Mouse (Mus musculus): ENCODE results near the gene Itga11. TPM values are rescaled to one million over a fixed set of nuclear protein-coding genes. Genes with fewer than 3 reads are reported as not detected.
A peak's percentile ranks its signal among the peaks of the same experiment; 100 is the strongest.

The Itga11 gene
- total and polyA plus RNA-seq, 2 experiments = 0.09 TPM

GRCm38 (mm10) chr9:62767464-62767863, 89.8 kb downstream of the Itga11 start:
- no peak for DNase-seq (ENCODE audit: extremely low read depth, low read depth, low spot score)
- Histone ChIP-seq H3K27me3 (ENCODE audit: control insufficient read depth, insufficient read depth, low read length) (no peaks in the 10 kb centered on the region), H3K79me2 (ENCODE audit: control insufficient read depth, insufficient read depth, low read length) (no peaks in the 10 kb centered on the region), H3K4me1 (ENCODE audit: control insufficient read depth, insufficient read depth, low read length) (no peaks in the 10 kb centered on the region), H3K36me3 (ENCODE audit: control insufficient read depth, insufficient read depth, low read length) (no peaks in the 10 kb centered on the region), H3K4me3 (ENCODE audit: insufficient read depth, low read depth, low read length) (no peak overlapping the region), H3K9ac (ENCODE audit: low read depth, low read length) (no peak overlapping the region), H3K27ac (replicated peaks; ENCODE audit: insufficient read depth, low read depth, low read length) (no peak overlapping the region)
- 75% methylated on average over 17 of the region's 17 CpGs for WGBS
- TF ChIP-seq POLR2A (IDR thresholded peaks at IDR 0.05; ENCODE audit: extremely low read depth, insufficient read depth, low read length) (no peak), CTCF (IDR thresholded peaks at IDR 0.05; ENCODE audit: low read depth, low read length) (no peak)

DNA sequence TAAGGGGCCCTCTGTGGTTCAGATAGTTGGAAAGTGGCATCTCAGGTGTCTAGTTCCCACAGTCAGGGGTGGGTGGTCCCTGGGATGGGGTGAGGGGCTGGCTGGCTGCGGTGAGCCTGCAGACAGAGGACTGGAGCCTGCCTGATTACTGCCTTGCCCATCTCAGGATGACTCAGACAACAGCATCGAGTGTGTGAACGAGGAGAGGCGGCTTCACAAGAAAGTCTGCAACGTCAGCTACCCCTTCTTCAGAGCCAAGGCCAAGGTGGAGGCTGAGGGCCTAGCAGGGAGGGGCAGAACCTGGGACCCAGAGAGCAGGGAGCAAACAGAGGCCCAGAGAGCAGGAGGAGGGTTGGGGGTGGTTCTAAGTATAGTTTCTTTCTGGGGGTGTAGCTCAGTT, 90.7 kb downstream of the Itga11 start:
- Histone ChIP-seq H3K9ac (ENCODE audit: low read depth, low read length) (no peak overlapping the region), H3K36me3 (ENCODE audit: control insufficient read depth, insufficient read depth, low read length) (no peaks in the 10 kb centered on the region), H3K27ac (replicated peaks; ENCODE audit: insufficient read depth, low read depth, low read length) (no peak overlapping the region), H3K27me3 (ENCODE audit: control insufficient read depth, insufficient read depth, low read length) (no peaks in the 10 kb centered on the region), H3K4me1 (ENCODE audit: control insufficient read depth, insufficient read depth, low read length) (no peaks in the 10 kb centered on the region), H3K4me3 (ENCODE audit: insufficient read depth, low read depth, low read length) (no peak overlapping the region), H3K79me2 (ENCODE audit: control insufficient read depth, insufficient read depth, low read length) (no peaks in the 10 kb centered on the region)
- 96% methylated on average over 5 of the region's 5 CpGs for WGBS
- no peak for DNase-seq (ENCODE audit: extremely low read depth, low read depth, low spot score)
- no peak for TF ChIP-seq POLR2A (IDR thresholded peaks at IDR 0.05; ENCODE audit: extremely low read depth, insufficient read depth, low read length)
- TF ChIP-seq CTCF (IDR thresholded peaks at IDR 0.05; ENCODE audit: low read depth, low read length) = no peak

DNA sequence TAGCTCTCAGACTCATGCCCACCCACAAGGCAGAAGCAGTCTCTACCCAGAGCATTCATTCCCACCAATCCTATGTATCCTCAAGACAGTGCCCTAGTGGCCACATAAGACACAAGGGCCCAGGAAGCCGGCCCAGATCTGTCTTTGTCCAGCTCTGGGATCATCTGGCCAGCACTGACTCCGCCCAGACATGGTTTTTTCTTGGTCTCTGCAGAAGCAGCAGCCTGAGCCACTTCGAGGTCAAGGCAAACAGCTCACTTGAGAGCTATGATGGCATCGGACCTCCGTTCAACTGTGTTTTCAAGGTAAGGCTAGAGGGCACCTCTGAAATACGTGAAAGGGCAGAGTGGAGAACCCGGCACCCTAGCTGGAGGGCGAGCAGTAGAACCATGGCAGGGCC, 95.1 kb downstream of the Itga11 start:
- Histone ChIP-seq H3K9ac (ENCODE audit: low read depth, low read length) (no peak overlapping the region), H3K27me3 (ENCODE audit: control insufficient read depth, insufficient read depth, low read length) (no peaks in the 10 kb centered on the region), H3K4me1 (ENCODE audit: control insufficient read depth, insufficient read depth, low read length) (peaks cover 6% of the 10 kb centered on the region), H3K27ac (replicated peaks; ENCODE audit: insufficient read depth, low read depth, low read length) (no peak overlapping the region), H3K79me2 (ENCODE audit: control insufficient read depth, insufficient read depth, low read length) (no peaks in the 10 kb centered on the region), H3K36me3 (ENCODE audit: control insufficient read depth, insufficient read depth, low read length) (no peaks in the 10 kb centered on the region), H3K4me3 (ENCODE audit: insufficient read depth, low read depth, low read length) (no peak overlapping the region)
- WGBS = 75% methylated on average over 8 of the region's 8 CpGs
- no peak for DNase-seq (ENCODE audit: extremely low read depth, low read depth, low spot score)
- TF ChIP-seq POLR2A (IDR thresholded peaks at IDR 0.05; ENCODE audit: extremely low read depth, insufficient read depth, low read length) (no peak), CTCF (IDR thresholded peaks at IDR 0.05; ENCODE audit: low read depth, low read length) (no peak)

- peaks cover 6% of the 10 kb centered on the region for H3K4me1 ChIP-seq (ENCODE audit: control insufficient read depth, insufficient read depth, low read length)
- no peak overlapping the region for H3K9ac ChIP-seq (ENCODE audit: low read depth, low read length)
- TF ChIP-seq CTCF (IDR thresholded peaks at IDR 0.05; ENCODE audit: low read depth, low read length) (no peak), POLR2A (IDR thresholded peaks at IDR 0.05; ENCODE audit: extremely low read depth, insufficient read depth, low read length) (no peak)
- no peaks in the 10 kb centered on the region for H3K27me3 ChIP-seq (ENCODE audit: control insufficient read depth, insufficient read depth, low read length)
- WGBS = 34% methylated on average over 4 of the region's 4 CpGs
- H3K36me3 ChIP-seq (ENCODE audit: control insufficient read depth, insufficient read depth, low read length) = no peaks in the 10 kb centered on the region
- DNase-seq (ENCODE audit: extremely low read depth, low read depth, low spot score) = peak; percentile 83
- no peaks in the 10 kb centered on the region for H3K79me2 ChIP-seq (ENCODE audit: control insufficient read depth, insufficient read depth, low read length)
- H3K4me3 ChIP-seq (ENCODE audit: insufficient read depth, low read depth, low read length) = no peak overlapping the region
- H3K27ac ChIP-seq (replicated peaks; ENCODE audit: insufficient read depth, low read depth, low read length) = no peak overlapping the region
Observed at GRCm38 (mm10) chr9:62775464-62775863, 97.8 kb downstream of the Itga11 start.

GRCm38 (mm10) chr9:62777461-62777860, 99.8 kb downstream of the Itga11 start:
- Histone ChIP-seq H3K4me1 (ENCODE audit: control insufficient read depth, insufficient read depth, low read length) (peaks cover 6% of the 10 kb centered on the region), H3K27ac (replicated peaks; ENCODE audit: insufficient read depth, low read depth, low read length) (no peak overlapping the region), H3K36me3 (ENCODE audit: control insufficient read depth, insufficient read depth, low read length) (no peaks in the 10 kb centered on the region), H3K27me3 (ENCODE audit: control insufficient read depth, insufficient read depth, low read length) (no peaks in the 10 kb centered on the region), H3K9ac (ENCODE audit: low read depth, low read length) (no peak overlapping the region), H3K79me2 (ENCODE audit: control insufficient read depth, insufficient read depth, low read length) (no peaks in the 10 kb centered on the region), H3K4me3 (ENCODE audit: insufficient read depth, low read depth, low read length) (no peak overlapping the region)
- 10% methylated on average over 5 of the region's 5 CpGs for WGBS
- TF ChIP-seq CTCF (IDR thresholded peaks at IDR 0.05; ENCODE audit: low read depth, low read length) = peak; percentile 80
- TF ChIP-seq POLR2A (IDR thresholded peaks at IDR 0.05; ENCODE audit: extremely low read depth, insufficient read depth, low read length) = no peak
- DNase-seq (ENCODE audit: extremely low read depth, low read depth, low spot score) = peak; percentile 43

GRCm38 (mm10) chr9:62778721-62779120, 101.1 kb downstream of the Itga11 start:
- Histone ChIP-seq H3K27ac (replicated peaks; ENCODE audit: insufficient read depth, low read depth, low read length) (no peak overlapping the region), H3K27me3 (ENCODE audit: control insufficient read depth, insufficient read depth, low read length) (no peaks in the 10 kb centered on the region), H3K36me3 (ENCODE audit: control insufficient read depth, insufficient read depth, low read length) (no peaks in the 10 kb centered on the region), H3K79me2 (ENCODE audit: control insufficient read depth, insufficient read depth, low read length) (no peaks in the 10 kb centered on the region), H3K4me1 (ENCODE audit: control insufficient read depth, insufficient read depth, low read length) (peaks cover 6% of the 10 kb centered on the region), H3K9ac (ENCODE audit: low read depth, low read length) (no peak overlapping the region), H3K4me3 (ENCODE audit: insufficient read depth, low read depth, low read length) (no peak overlapping the region)
- no peak for TF ChIP-seq POLR2A (IDR thresholded peaks at IDR 0.05; ENCODE audit: extremely low read depth, insufficient read depth, low read length)
- TF ChIP-seq CTCF (IDR thresholded peaks at IDR 0.05; ENCODE audit: low read depth, low read length) = no peak
- DNase-seq (ENCODE audit: extremely low read depth, low read depth, low spot score) = no peak
- WGBS = 91% methylated on average over 9 of the region's 9 CpGs

Data from liver, adult 2 months (tissue).